Mouse (Mus musculus) CH12.LX (cell line): ENCODE data around the gene Cox17. TPM values are rescaled to one million over a fixed set of nuclear protein-coding genes. Genes with fewer than 3 reads are reported as not detected.

ENCODE experiments used
- DNase-seq: peaks from one replicate; pipeline ENCODE4 v3.0.0-alpha.2; 2013; ENCODE audit errors: extremely low read depth
- H3K27ac ChIP-seq: 2 replicates; pipeline ENCODE4 v1.5.1; 2012; ENCODE audit warnings: low read depth, mild to moderate bottlenecking, control low read depth, moderate library complexity; ENCODE audit not compliant: insufficient read depth
- H3K27me3 ChIP-seq: replicated peaks from 2 replicates; pipeline ENCODE3; 2012; ENCODE audit warnings: inconsistent platforms
- H3K36me3 ChIP-seq, 2 experiments: replicated peaks in 1 of 2; 2 replicates each; pipeline versions ENCODE3 to v1.6.1; 2012; ENCODE audit warnings: inconsistent platforms in 1 of 2, low read length in 1 of 2, mild to moderate bottlenecking in 1 of 2, mixed read lengths in 1 of 2, moderate library complexity in 1 of 2; ENCODE audit not compliant: control insufficient read depth in 1 of 2, insufficient read depth in 1 of 2
- H3K4me1 ChIP-seq, 2 experiments: 2 replicates each; pipeline ENCODE4 v1.6.1; 2012; ENCODE audit warnings: inconsistent platforms in 1 of 2, moderate library complexity in 1 of 2; ENCODE audit not compliant: insufficient read depth in 2 of 2, control insufficient read depth in 1 of 2
- H3K4me2 ChIP-seq: 2 replicates; pipeline ENCODE4 v1.6.1; 2012; ENCODE audit warnings: low read depth, mild to moderate bottlenecking, control low read depth; ENCODE audit not compliant: poor library complexity, insufficient read depth, severe bottlenecking
- H3K4me3 ChIP-seq, 3 experiments: fragments of 150-350 bp in 1 of 3; sonication (generic) in 1 of 3; replicated peaks in 1 of 3; 2 replicates each; pipeline versions ENCODE3 to v1.5.1; 2011 to 2012; ENCODE audit warnings: low read depth in 2 of 3, low read length in 2 of 3, mild to moderate bottlenecking in 2 of 3, moderate library complexity in 2 of 3, control low read depth in 1 of 3, improper control_type of control experiment in 1 of 3, inconsistent platforms in 1 of 3, mixed read lengths in 1 of 3; ENCODE audit not compliant: poor library complexity in 1 of 3
- H3K79me2 ChIP-seq: replicated peaks from 2 replicates; pipeline ENCODE4 v1.6.1; 2012; ENCODE audit warnings: mild to moderate bottlenecking, moderate library complexity; ENCODE audit not compliant: control insufficient read depth, poor library complexity, insufficient read depth, severe bottlenecking; ENCODE audit errors: extremely low read depth
- H3K9ac ChIP-seq: 2 replicates; pipeline ENCODE4 v1.6.1; 2012; ENCODE audit warnings: low read depth, mild to moderate bottlenecking, control low read depth, moderate library complexity; ENCODE audit not compliant: insufficient read depth
- H3K9me3 ChIP-seq: replicated peaks from 2 replicates; pipeline ENCODE3; 2012; ENCODE audit warnings: low read length, inconsistent platforms, mixed read lengths
- CHD2 ChIP-seq: IDR thresholded peaks from 2 replicates; pipeline ENCODE4 v1.6.1; 2011; ENCODE audit warnings: low read length, improper control_type of control experiment
- CTCF ChIP-seq, 2 experiments: IDR thresholded peaks in 1 of 2; conservative IDR thresholded peaks in 1 of 2; 2 replicates each; pipeline ENCODE4 v1.5.1; 2011 to 2012; ENCODE audit warnings: low read depth in 2 of 2, low read length in 2 of 2, improper control_type of control experiment in 1 of 2, inconsistent platforms in 1 of 2, mild to moderate bottlenecking in 1 of 2, moderate library complexity in 1 of 2
- ELF1 ChIP-seq: IDR thresholded peaks from 2 replicates; pipeline ENCODE4 v1.6.1; 2014; ENCODE audit warnings: low read depth, mild to moderate bottlenecking, inconsistent platforms, low read length, improper control_type of control experiment
- EP300 ChIP-seq: IDR thresholded peaks from 2 replicates; pipeline ENCODE4 v1.6.1; 2011; ENCODE audit warnings: low read length, improper control_type of control experiment
- ETS1 ChIP-seq: conservative IDR thresholded peaks from 2 replicates; pipeline ENCODE4 v1.6.1; 2012; ENCODE audit warnings: low read depth, mild to moderate bottlenecking, inconsistent platforms, low read length, improper control_type of control experiment, moderate library complexity
- GABPA ChIP-seq: IDR thresholded peaks from 2 replicates; pipeline ENCODE4 v1.6.1; 2012; ENCODE audit warnings: low read depth, low read length, improper control_type of control experiment, inconsistent platforms; ENCODE audit not compliant: insufficient replicate concordance
- HCFC1 ChIP-seq: IDR thresholded peaks from 2 replicates; pipeline ENCODE4 v1.6.1; 2012; ENCODE audit warnings: low read depth, mild to moderate bottlenecking, inconsistent platforms, low read length, improper control_type of control experiment
- IRF4 ChIP-seq: IDR thresholded peaks from 2 replicates; pipeline ENCODE4 v1.6.1; 2014; ENCODE audit warnings: low read depth, mild to moderate bottlenecking, inconsistent platforms, low read length, improper control_type of control experiment
- JUN ChIP-seq: IDR thresholded peaks from 2 replicates; pipeline ENCODE4 v1.6.1; 2011; ENCODE audit warnings: low read depth, mild to moderate bottlenecking, low read length, improper control_type of control experiment, moderate library complexity; ENCODE audit not compliant: insufficient read depth
- KAT2A ChIP-seq: IDR thresholded peaks from 2 replicates; pipeline ENCODE4 v1.6.1; 2012; ENCODE audit warnings: low read length, improper control_type of control experiment, inconsistent platforms; ENCODE audit not compliant: insufficient replicate concordance
- MAFK ChIP-seq: IDR thresholded peaks from 2 replicates; pipeline ENCODE4 v1.6.1; 2011; ENCODE audit warnings: low read length, improper control_type of control experiment; ENCODE audit not compliant: insufficient replicate concordance
- MAZ ChIP-seq: IDR thresholded peaks from 2 replicates; pipeline ENCODE4 v1.6.1; 2012; ENCODE audit warnings: low read depth, mild to moderate bottlenecking, inconsistent platforms, low read length, improper control_type of control experiment, moderate library complexity
- MEF2A ChIP-seq: IDR thresholded peaks from 2 replicates; pipeline ENCODE4 v1.6.1; 2014; ENCODE audit warnings: low read depth, mild to moderate bottlenecking, inconsistent platforms, low read length, improper control_type of control experiment, borderline replicate concordance
- MYC ChIP-seq: IDR thresholded peaks from 2 replicates; pipeline ENCODE4 v1.6.1; 2011; ENCODE audit warnings: low read depth, mild to moderate bottlenecking, improper control_type of control experiment, low read length
- NRF1 ChIP-seq: IDR thresholded peaks from 2 replicates; pipeline ENCODE4 v1.6.1; 2014; ENCODE audit warnings: low read depth, mild to moderate bottlenecking, inconsistent platforms, low read length, improper control_type of control experiment, moderate library complexity
- PAX5 ChIP-seq: IDR thresholded peaks from 2 replicates; pipeline ENCODE4 v1.6.1; 2012; ENCODE audit warnings: low read length, inconsistent platforms, mixed read lengths
- POLR2AphosphoS2 ChIP-seq: IDR thresholded peaks from 2 replicates; pipeline ENCODE4 v1.6.1; 2011; ENCODE audit warnings: low read depth, low read length, improper control_type of control experiment
- RAD21 ChIP-seq: IDR thresholded peaks from 2 replicates; pipeline ENCODE4 v1.6.1; 2011; ENCODE audit warnings: low read depth, mild to moderate bottlenecking, low read length, improper control_type of control experiment, moderate library complexity
- SIN3A ChIP-seq: IDR thresholded peaks from 2 replicates; pipeline ENCODE4 v1.6.1; 2012; ENCODE audit warnings: low read length, improper control_type of control experiment, inconsistent platforms
- SMC3 ChIP-seq: IDR thresholded peaks from 2 replicates; pipeline ENCODE4 v1.6.1; 2011; ENCODE audit warnings: low read depth, low read length, improper control_type of control experiment
- TBP ChIP-seq: conservative IDR thresholded peaks from 2 replicates; pipeline ENCODE4 v1.6.1; 2011; ENCODE audit warnings: low read depth, low read length, improper control_type of control experiment
- USF1 ChIP-seq: IDR thresholded peaks from 2 replicates; pipeline ENCODE4 v1.6.1; 2014; ENCODE audit warnings: low read depth, mild to moderate bottlenecking, inconsistent platforms, low read length, improper control_type of control experiment
- USF2 ChIP-seq: conservative IDR thresholded peaks from 2 replicates; pipeline ENCODE4 v1.6.1; 2011; ENCODE audit warnings: low read depth, low read length, improper control_type of control experiment
- ZKSCAN1 ChIP-seq: IDR thresholded peaks from 2 replicates; pipeline ENCODE4 v1.6.1; 2012; ENCODE audit warnings: low read depth, inconsistent platforms, low read length, improper control_type of control experiment, borderline replicate concordance
- dilution Hi-C: fragments of 300-500 bp; cut with MboI; formaldehyde crosslinking; loops from 2 replicates; pipeline ENCODE4 v1.14.3; 2020; ENCODE audit warnings: low sequenced_read_pairs; ENCODE audit not compliant: extremely low pct_unique_long_range_greater_than_20kb, extremely low pct_ligation_motif_present
- in situ Hi-C: fragments of 300-500 bp; cut with MboI; formaldehyde crosslinking; loops from 3 replicates; pipeline ENCODE4 v1.14.3; 2019; ENCODE audit warnings: low sequenced_read_pairs, low pct_ligation_motif_present, low pct_unique_long_range_greater_than_20kb, mixed read lengths
- polyA plus RNA-seq: library from polyadenylated mRNA; unstranded; fragments of >175 nt; gene quantifications from 2 replicates; pipeline ENCODE4 v1.2.1, GENCODE M21; 2012; ENCODE audit warnings: low read depth; ENCODE audit not compliant: insufficient read length
- total RNA-seq, 2 experiments: library from RNA; depleted of rRNA; stranded (reverse); fragments of 300-350 nt in 1 of 2; fragments of >200 nt in 1 of 2; gene quantifications; 2 replicates each; pipeline ENCODE4 v1.2.3; 2012 to 2014

Cox17 gene
- total and polyA plus RNA-seq, 3 experiments: 410 to 706 (median 622) TPM

- TF ChIP-seq JUN: peak; percentile 35; the same call in 1 of the 2 replicates
- peak; percentile 32 to 97; a peak in 2 of 4 replicates for TF ChIP-seq CTCF (conservative IDR thresholded peaks at IDR 0.05 in 1 of 2, IDR thresholded peaks at IDR 0.05 in 1 of 2; ENCODE audit: low read depth in 2 of 2, low read length in 2 of 2)
- no peak for TF ChIP-seq GABPA
- no peak for TF ChIP-seq PAX5
- TF ChIP-seq USF1: no peak
- TF ChIP-seq MEF2A: peak; percentile 62; the same call in 1 of the 2 replicates
- TF ChIP-seq CHD2: no peak; the same call in 1 of the 2 replicates
- TF ChIP-seq SIN3A: peak; percentile 38; the same call in 1 of the 2 replicates
- no peak for TF ChIP-seq MAFK
- TF ChIP-seq HCFC1: 0 out of 2 replicates have a peak, but pooled peaks have one; percentile 26
- TF ChIP-seq POLR2AphosphoS2: no peak
- no peak for TF ChIP-seq EP300
- no peak for TF ChIP-seq MAZ
- TF ChIP-seq ETS1: no peak
- 0 out of 2 replicates have a peak, but pooled peaks have one; percentile 65 for TF ChIP-seq MYC
- TF ChIP-seq TBP: no peak
- TF ChIP-seq ZKSCAN1: no peak
- TF ChIP-seq KAT2A: no peak
- TF ChIP-seq RAD21: peak; percentile 99
- no peak; the same call in 1 of the 2 replicates for TF ChIP-seq ELF1
- TF ChIP-seq USF2: no peak
- no peak for TF ChIP-seq NRF1
Observed at GRCm38 (mm10) chr16:38344941-38345725, 1.7 kb upstream of the Cox17 start (continued).

GRCm38 (mm10) chr16:38347588-38347987, 797 bp downstream of the Cox17 start:
- no peaks in the 10 kb centered on the region for H3K9me3 ChIP-seq
- no peak for TF ChIP-seq MEF2A
- peak; percentile 2; the same call in 1 of the 2 replicates for TF ChIP-seq SMC3
- peak; percentile 59; the same call in 1 of the 2 replicates for TF ChIP-seq IRF4
- TF ChIP-seq MYC: peak; percentile 40; the same call in 1 of the 2 replicates
- no peak for DNase-seq
- H3K79me2 ChIP-seq: peaks cover 51% of the 10 kb centered on the region
- peaks cover 16 to 54% of the 10 kb centered on the region in 2 experiments for H3K4me1 ChIP-seq
- H3K9ac ChIP-seq: peak overlapping the region; percentile 99
- H3K4me3 ChIP-seq: peak overlapping the region; percentile 66 to 92 (median 85)
- in situ Hi-C loops: loop anchor here (5.0 to 25.0 kb wide), 4 partner anchors 55 to 690 kb away; partner anchors contain the start of gene Arhgap31
- dilution Hi-C loops: no loop called here
- H3K27ac ChIP-seq: peak overlapping the region; percentile 21
- peak overlapping the region; percentile 83 for H3K4me2 ChIP-seq
- H3K36me3 ChIP-seq: peaks cover 27 to 33% of the 10 kb centered on the region in 2 experiments
- H3K27me3 ChIP-seq: no peaks in the 10 kb centered on the region
